Mouse (Mus musculus): ENCODE results near the gene Nrip3.
A peak's percentile ranks its signal among the peaks of the same experiment; 100 is the strongest.

Gene Nrip3

GRCm38 (mm10) chr7:109781470-109782203, at the start of gene Nrip3:
Gene Nrip3 (minus strand): TSS chr7:109782025.
- DNase-seq: peak; percentile 42 to 52

GRCm38 (mm10) chr7:109831376-109831775, 49.6 kb upstream of the Nrip3 start:
- no peak for DNase-seq

- peak; percentile 3 to 6 for DNase-seq
Measured at GRCm38 (mm10) chr7:109826911-109827310, 45.1 kb upstream of the Nrip3 start.

- DNase-seq: no peak
Measured at GRCm38 (mm10) chr7:109825293-109825692, 43.5 kb upstream of the Nrip3 start.

- no peak for DNase-seq
Measured at GRCm38 (mm10) chr7:109818600-109818999, 36.8 kb upstream of the Nrip3 start.

GRCm38 (mm10) chr7:109817954-109818353, 36.1 kb upstream of the Nrip3 start:
- no peak for DNase-seq

GRCm38 (mm10) chr7:109813330-109814140, 31.7 kb upstream of the Nrip3 start:
- DNase-seq: no peak

- no peak for DNase-seq
Measured at GRCm38 (mm10) chr7:109807616-109808485, 26.0 kb upstream of the Nrip3 start.

GRCm38 (mm10) chr7:109804843-109805242, 23.0 kb upstream of the Nrip3 start:
- DNase-seq: peak; percentile 22 to 39

- DNase-seq: no peak
Measured at GRCm38 (mm10) chr7:109804355-109804754, 22.5 kb upstream of the Nrip3 start.

- DNase-seq: no peak
Measured at GRCm38 (mm10) chr7:109803516-109803915, 21.7 kb upstream of the Nrip3 start.

- no peak for DNase-seq
Measured at GRCm38 (mm10) chr7:109800626-109801025, 18.8 kb upstream of the Nrip3 start.

GRCm38 (mm10) chr7:109799168-109799567, 17.3 kb upstream of the Nrip3 start:
- peak in 1 of 2 experiments; percentile 6 for DNase-seq

GRCm38 (mm10) chr7:109795564-109795963, 13.7 kb upstream of the Nrip3 start:
- no peak for DNase-seq

- no peak for DNase-seq
Measured at GRCm38 (mm10) chr7:109794556-109794955, 12.7 kb upstream of the Nrip3 start.

GRCm38 (mm10) chr7:109792759-109793158, 10.9 kb upstream of the Nrip3 start:
- peak; percentile 47 to 61 for DNase-seq

GRCm38 (mm10) chr7:109790818-109791217, 9.0 kb upstream of the Nrip3 start:
- no peak for DNase-seq

- no peak for DNase-seq
Measured at GRCm38 (mm10) chr7:109787860-109788259, 6.0 kb upstream of the Nrip3 start.

- no peak for DNase-seq
Measured at GRCm38 (mm10) chr7:109783281-109783680, 1.5 kb upstream of the Nrip3 start.

GRCm38 (mm10) chr7:109781087-109781469, 747 bp downstream of the Nrip3 start:
- DNase-seq: no peak

- no peak for DNase-seq
Measured at GRCm38 (mm10) chr7:109772251-109772650, 9.6 kb downstream of the Nrip3 start.

- no peak for DNase-seq
Measured at GRCm38 (mm10) chr7:109768699-109769383, 13.0 kb downstream of the Nrip3 start.

Measured in kidney, adult 8-10 months (tissue).